In the genomic region with DNA sequence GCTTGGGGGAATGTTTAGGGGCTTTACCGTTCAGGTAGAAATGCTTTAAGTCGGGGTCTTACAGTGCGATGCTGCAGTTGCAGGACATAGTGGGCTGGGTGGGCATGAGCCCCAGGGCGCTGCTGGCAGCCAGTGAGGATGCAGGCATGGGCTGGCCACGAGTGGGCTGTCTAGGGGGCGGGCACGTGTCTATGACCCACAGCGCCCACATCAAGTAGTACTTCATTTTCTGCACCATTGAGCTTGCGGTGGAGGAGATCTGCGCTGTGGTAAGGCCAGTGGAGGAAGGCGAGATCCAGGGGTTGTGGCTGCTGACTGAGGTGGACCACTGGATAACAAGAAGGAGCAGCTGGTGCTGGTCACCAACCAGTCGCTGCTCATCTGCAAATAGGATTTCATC, we compare ENCODE assay signal across 30 mouse cellular contexts. TPM values are rescaled to one million over a fixed set of nuclear protein-coding genes. Genes with fewer than 3 reads are reported as not detected.
DNase-seq lines count a peak whose midpoint lies in the region; ATAC-seq and TF ChIP-seq lines count a peak whose summit lies in the region.
"Had no signal": no experiment of that assay in that cellular context is flagged by ENCODE, and none has a peak within 500 bp of the region (broad histone marks: within the 10 kb centered on the region; RNA-seq: fewer than 3 reads in every experiment).

No protein-coding gene starts in this region.

- TF ChIP-seq POLR2A in testis, adult 2 months (IDR thresholded peaks at IDR 0.05; ENCODE audit: control insufficient read depth, low read depth, low read length), result no peak

- H3K4me1 ChIP-seq in hindbrain, embryonic 16.5 days (ENCODE audit: control insufficient read depth, insufficient read depth, low read depth, low read length), result no peaks in the 10 kb centered on the region
- H3K4me1 ChIP-seq in hindbrain, embryonic 10.5 days (replicated peaks), result no peaks in the 10 kb centered on the region
- H3K4me1 ChIP-seq in kidney, embryonic 15.5 days, result peaks cover 7% of the 10 kb centered on the region; the same call in 1 of the 2 replicates
- H3K4me1 ChIP-seq in midbrain, embryonic 16.5 days (ENCODE audit: control insufficient read depth, insufficient read depth, low read length), result no peaks in the 10 kb centered on the region
- H3K4me1 ChIP-seq in midbrain, embryonic 14.5 days (ENCODE audit: control insufficient read depth, insufficient read depth, low read length), result no peaks in the 10 kb centered on the region
- H3K4me1 ChIP-seq in testis, adult 2 months (ENCODE audit: control insufficient read depth, insufficient read depth, low read length), result peaks cover 3% of the 10 kb centered on the region; the same call in 1 of the 2 replicates
- H3K4me1 ChIP-seq: embryonic facial prominence, embryonic 12.5 days; embryonic facial prominence, embryonic 15.5 days; heart, embryonic 13.5 days; hindbrain, embryonic 12.5 days had no signal

- no peak overlapping the region for H3K9ac ChIP-seq in hindbrain, embryonic 16.5 days (ENCODE audit: low read depth, low read length)
- H3K9ac ChIP-seq in kidney, embryonic 15.5 days, result no peak overlapping the region
- H3K9ac ChIP-seq in midbrain, embryonic 16.5 days (ENCODE audit: low read depth, low read length), result no peak overlapping the region
- H3K9ac ChIP-seq in midbrain, embryonic 14.5 days (replicated peaks; ENCODE audit: low read length), result no peak overlapping the region
- H3K9ac ChIP-seq: embryonic facial prominence, embryonic 12.5 days; embryonic facial prominence, embryonic 15.5 days; forebrain, postnatal 0 days; heart, embryonic 13.5 days; hindbrain, embryonic 12.5 days had no signal

- peak overlapping the region; percentile 23; the same call in 1 of the 2 replicates for H3K4me2 ChIP-seq in hindbrain, embryonic 16.5 days (ENCODE audit: low read length)
- H3K4me2 ChIP-seq in kidney, embryonic 15.5 days, result peak overlapping the region; percentile 25; the same call in 1 of the 2 replicates
- H3K4me2 ChIP-seq in midbrain, embryonic 16.5 days (ENCODE audit: low read length), result peak overlapping the region; percentile 30; the same call in 1 of the 2 replicates
- no peak overlapping the region for H3K4me2 ChIP-seq in midbrain, embryonic 14.5 days (ENCODE audit: low read length)
- H3K4me2 ChIP-seq: embryonic facial prominence, embryonic 12.5 days; embryonic facial prominence, embryonic 15.5 days; heart, embryonic 13.5 days; hindbrain, embryonic 12.5 days had no signal

- DNase-seq in hindbrain, embryonic 10.5 days (ENCODE audit: low spot score), result no peak
- no peak for DNase-seq in kidney, adult 9 months
- no peak for DNase-seq in midbrain, embryonic 14.5 days
- no peak for DNase-seq in testis, postnatal 10 days (ENCODE audit: low spot score)
- DNase-seq: adrenal gland, postnatal 14 days; cerebellum, adult 11 months; cerebellum, adult 2 months; cerebellum, adult 9-11 months; cerebellum, postnatal 25 days; forebrain, postnatal 0 days; gastrocnemius, adult 2 months; gastrocnemius, postnatal 14 days; heart, adult 18-20 months; heart, postnatal 14 days; heart, postnatal 4 days had no signal

- no peak overlapping the region for H3K27ac ChIP-seq in hindbrain, embryonic 16.5 days (ENCODE audit: low read depth, low read length)
- no peak overlapping the region for H3K27ac ChIP-seq in hindbrain, embryonic 10.5 days
- H3K27ac ChIP-seq in kidney, embryonic 15.5 days, result no peak overlapping the region
- H3K27ac ChIP-seq in midbrain, embryonic 16.5 days (ENCODE audit: low read length), result no peak overlapping the region
- no peak overlapping the region for H3K27ac ChIP-seq in midbrain, embryonic 14.5 days (replicated peaks; ENCODE audit: low read depth, low read length)
- peak overlapping the region; percentile 22; the same call in 1 of the 2 replicates for H3K27ac ChIP-seq in testis, adult 2 months (ENCODE audit: control insufficient read depth, insufficient read depth, low read depth, low read length)
- H3K27ac ChIP-seq: embryonic facial prominence, embryonic 12.5 days; embryonic facial prominence, embryonic 15.5 days; gastrocnemius, adult 2 months; heart, embryonic 13.5 days; hindbrain, embryonic 12.5 days had no signal

- no peaks in the 10 kb centered on the region for H3K27me3 ChIP-seq in hindbrain, embryonic 16.5 days (replicated peaks; ENCODE audit: control insufficient read depth, insufficient read depth, low read length)
- H3K27me3 ChIP-seq in hindbrain, embryonic 10.5 days (ENCODE audit: insufficient read depth, poor library complexity, severe bottlenecking), result peaks cover 5% of the 10 kb centered on the region; the same call in 1 of the 2 replicates
- no peaks in the 10 kb centered on the region; the same call in 1 of the 2 replicates for H3K27me3 ChIP-seq in kidney, embryonic 15.5 days
- no peaks in the 10 kb centered on the region for H3K27me3 ChIP-seq in midbrain, embryonic 16.5 days (ENCODE audit: control insufficient read depth, insufficient read depth, low read depth, low read length)
- H3K27me3 ChIP-seq in midbrain, embryonic 14.5 days (ENCODE audit: control insufficient read depth, insufficient read depth, low read length), result no peaks in the 10 kb centered on the region
- no peaks in the 10 kb centered on the region for H3K27me3 ChIP-seq in testis, adult 2 months (ENCODE audit: control insufficient read depth, insufficient read depth, low read length)

- H3K9me3 ChIP-seq in hindbrain, embryonic 16.5 days (ENCODE audit: control insufficient read depth, low read length), result no peaks in the 10 kb centered on the region
- no peaks in the 10 kb centered on the region for H3K9me3 ChIP-seq in hindbrain, embryonic 10.5 days
- no peaks in the 10 kb centered on the region for H3K9me3 ChIP-seq in kidney, embryonic 15.5 days (replicated peaks)
- H3K9me3 ChIP-seq in midbrain, embryonic 16.5 days (replicated peaks; ENCODE audit: control insufficient read depth, low read length, poor library complexity, severe bottlenecking), result no peaks in the 10 kb centered on the region
- H3K9me3 ChIP-seq in midbrain, embryonic 14.5 days (ENCODE audit: control insufficient read depth, low read length), result no peaks in the 10 kb centered on the region
- H3K9me3 ChIP-seq: embryonic facial prominence, embryonic 12.5 days; embryonic facial prominence, embryonic 15.5 days; heart, embryonic 13.5 days; hindbrain, embryonic 12.5 days had no signal

- no peak for TF ChIP-seq CTCF in testis, adult 2 months (IDR thresholded peaks at IDR 0.05; ENCODE audit: control insufficient read depth, insufficient read depth, insufficient replicate concordance, low read depth, low read length)

- H3K4me3 ChIP-seq in hindbrain, embryonic 16.5 days (ENCODE audit: low read length), result no peak overlapping the region
- H3K4me3 ChIP-seq in hindbrain, embryonic 10.5 days, result no peak overlapping the region
- no peak overlapping the region for H3K4me3 ChIP-seq in kidney, embryonic 15.5 days (replicated peaks)
- no peak overlapping the region for H3K4me3 ChIP-seq in midbrain, embryonic 16.5 days (ENCODE audit: low read depth, low read length)
- no peak overlapping the region for H3K4me3 ChIP-seq in midbrain, embryonic 14.5 days (replicated peaks; ENCODE audit: low read depth, low read length)
- no peak overlapping the region for H3K4me3 ChIP-seq in testis, adult 2 months (ENCODE audit: control insufficient read depth, low read depth, low read length)
- H3K4me3 ChIP-seq: embryonic facial prominence, embryonic 12.5 days; embryonic facial prominence, embryonic 15.5 days; gastrocnemius, adult 2 months; heart, embryonic 13.5 days; hindbrain, embryonic 12.5 days had no signal

- WGBS in hindbrain, embryonic 16.5 days, result 26% methylated on average over 12 of the region's 12 CpGs
- WGBS in hindbrain, embryonic 10.5 days, result 29% methylated on average over 12 of the region's 12 CpGs
- WGBS in kidney, embryonic 15.5 days, result 16% methylated on average over 12 of the region's 12 CpGs
- WGBS in midbrain, embryonic 16.5 days, result 24% methylated on average over 12 of the region's 12 CpGs
- 28% methylated on average over 12 of the region's 12 CpGs for WGBS in midbrain, embryonic 14.5 days

- ATAC-seq in hindbrain, embryonic 16.5 days, result no peak
- peak; percentile 40; the same call in 1 of the 2 replicates for ATAC-seq in kidney, embryonic 15.5 days (replicated peaks; ENCODE audit: low FRiP score)
- ATAC-seq in midbrain, embryonic 16.5 days, result no peak
- no peak for ATAC-seq in midbrain, embryonic 14.5 days (ENCODE audit: low FRiP score, low TSS enrichment)
- ATAC-seq: CD4-positive, CD25-positive, alpha-beta regulatory T cell, adult 4 months; forebrain, embryonic 14.5 days; forebrain, postnatal 0 days had no signal

- no peaks in the 10 kb centered on the region for H3K36me3 ChIP-seq in hindbrain, embryonic 16.5 days (ENCODE audit: control insufficient read depth, insufficient read depth, low read length)
- no peaks in the 10 kb centered on the region for H3K36me3 ChIP-seq in hindbrain, embryonic 10.5 days
- no peaks in the 10 kb centered on the region for H3K36me3 ChIP-seq in kidney, embryonic 15.5 days
- no peaks in the 10 kb centered on the region for H3K36me3 ChIP-seq in midbrain, embryonic 16.5 days (ENCODE audit: control insufficient read depth, insufficient read depth, low read length)
- H3K36me3 ChIP-seq in midbrain, embryonic 14.5 days (ENCODE audit: control insufficient read depth, insufficient read depth, low read length), result no peaks in the 10 kb centered on the region
- no peaks in the 10 kb centered on the region for H3K36me3 ChIP-seq in testis, adult 2 months (ENCODE audit: control insufficient read depth, insufficient read depth, low read length)
- H3K36me3 ChIP-seq: embryonic facial prominence, embryonic 12.5 days; embryonic facial prominence, embryonic 15.5 days; heart, embryonic 13.5 days; hindbrain, embryonic 12.5 days had no signal

RNA-seq across cellular contexts. Expression of a gene that starts 52.4 kb away (rescaled TPM):
- not detected in 2 replicates for polyA plus RNA-seq in hindbrain, embryonic 16.5 days (2015; fragmentation: Nextera tagmentation; extraction: Ambion mirVana)
- polyA plus RNA-seq in hindbrain, embryonic 10.5 days (2016; fragmentation: Nextera tagmentation; extraction: Ambion mirVana), result not detected in 2 replicates
- polyA plus RNA-seq in kidney, embryonic 15.5 days (2015; fragmentation: Nextera tagmentation; extraction: Ambion mirVana), result not detected in 2 replicates
- polyA plus RNA-seq in midbrain, embryonic 16.5 days (2015; fragmentation: Nextera tagmentation; extraction: Ambion mirVana), result not detected in 2 replicates
- polyA plus RNA-seq in midbrain, embryonic 14.5 days (2014; fragmentation: Nextera tagmentation; extraction: Ambion mirVana), result not detected in 2 replicates
- not detected in 2 replicates for polyA plus RNA-seq in testis, adult 2 months (2012; rRNA removed)
- polyA plus RNA-seq: adrenal gland, adult 2 months; C2C12; CD4-positive, CD25-positive, alpha-beta regulatory T cell, adult 4 months; cerebellum, adult 2 months; embryonic facial prominence, embryonic 12.5 days; embryonic facial prominence, embryonic 15.5 days; forebrain, embryonic 11.5 days; forebrain, embryonic 14.5 days; forebrain, postnatal 0 days; frontal cortex, adult 2 months; heart, embryonic 13.5 days; heart, embryonic 16.5 days; hindbrain, embryonic 12.5 days had no signal
